Mouse (Mus musculus): Measurements from ENCODE around the gene Cfap61.

DNA sequence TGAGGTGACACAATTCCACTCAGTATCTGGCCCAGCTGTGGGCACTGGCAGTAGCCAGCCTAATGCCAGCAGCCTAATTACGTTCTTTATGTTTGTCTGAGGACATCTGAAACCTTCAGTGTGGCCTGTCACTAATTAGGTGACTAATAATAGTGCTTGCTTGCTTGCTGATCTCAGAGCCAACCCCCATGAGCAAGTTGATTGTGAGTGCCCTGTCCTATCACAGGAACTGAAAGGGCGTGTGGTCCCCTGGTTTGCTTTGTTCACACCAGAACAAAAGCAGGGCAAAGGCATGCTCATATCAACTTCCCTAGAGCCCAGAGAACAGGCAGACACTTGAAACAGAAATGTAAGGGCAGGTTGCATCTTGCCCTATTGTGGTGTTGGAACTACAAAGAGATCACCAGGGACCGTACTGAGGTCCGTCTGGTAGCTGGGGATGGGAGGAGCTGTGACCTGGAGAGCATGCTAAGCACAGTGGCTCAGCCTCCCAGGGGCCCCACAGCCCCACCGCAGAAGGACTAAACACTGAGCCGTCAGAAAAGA, 148.8 kb downstream of the Cfap61 start:
- no peak for TF ChIP-seq CTCF (IDR thresholded peaks at IDR 0.05; ENCODE audit: borderline replicate concordance, insufficient read depth, low read length)
- TF ChIP-seq POLR2A (IDR thresholded peaks at IDR 0.05; ENCODE audit: low read depth, low read length), result no peak

All from embryonic fibroblast, embryonic 13.5 days (primary cell).